Mouse (Mus musculus) liver, embryonic 14.5 days (tissue): ENCODE results near the gene Fyn. TPM values are rescaled to one million over a fixed set of nuclear protein-coding genes. Genes with fewer than 3 reads are reported as not detected.

Experiments
- ATAC-seq: fragments of 200-750 bp; cut with Nextera tagmentation; 2 replicates; pipeline ENCODE4 v1.8.0; 2017; ENCODE audit warnings: moderate number of reproducible peaks, mild to moderate bottlenecking, moderate library complexity; ENCODE audit not compliant: insufficient read depth
- DNase-seq, 3 experiments: peaks; one replicate each; pipeline ENCODE4 v3.0.0-alpha.2; 2012 to 2013; ENCODE audit warnings: low read depth in 3 of 3, low spot score in 3 of 3
- H3K27ac ChIP-seq: fragments of 300-500 bp; sonication (generic); 2 replicates; pipeline ENCODE4 v1.5.1; 2014; ENCODE audit warnings: moderate library complexity, mild to moderate bottlenecking, control low read depth, inconsistent platforms
- H3K27me3 ChIP-seq: fragments of 300-500 bp; sonication (generic); 2 replicates; pipeline ENCODE4 v1.6.1; 2014; ENCODE audit warnings: mild to moderate bottlenecking, low read length, moderate library complexity; ENCODE audit not compliant: control insufficient read depth, insufficient read depth
- H3K36me3 ChIP-seq: fragments of 300-500 bp; sonication (generic); replicated peaks from 2 replicates; pipeline ENCODE4 v1.6.1; 2014; ENCODE audit warnings: low read depth; ENCODE audit not compliant: control insufficient read depth, insufficient read depth
- H3K4me1 ChIP-seq, 2 experiments: fragments of 200-500 bp in 1 of 2; fragments of 300-500 bp in 1 of 2; sonication (generic) in 1 of 2; replicated peaks; 2 replicates each; pipeline ENCODE4 v1.6.1; 2012 to 2014; ENCODE audit warnings: antibody characterized with exemption in 1 of 2, inconsistent platforms in 1 of 2, low read length in 1 of 2; ENCODE audit not compliant: control insufficient read depth in 2 of 2, insufficient read depth in 2 of 2
- H3K4me2 ChIP-seq: fragments of 300-500 bp; sonication (generic); 2 replicates; pipeline ENCODE4 v1.6.1; 2014; ENCODE audit warnings: low read depth, mild to moderate bottlenecking, control low read depth, moderate library complexity
- H3K4me3 ChIP-seq, 2 experiments: fragments of 200-500 bp in 1 of 2; fragments of 300-500 bp in 1 of 2; sonication (generic) in 1 of 2; 2 replicates each; pipeline ENCODE4 v1.5.1; 2012 to 2014; ENCODE audit warnings: low read depth in 2 of 2, low read length in 2 of 2, mild to moderate bottlenecking in 2 of 2, control low read depth in 1 of 2, inconsistent platforms in 1 of 2, moderate library complexity in 1 of 2; ENCODE audit not compliant: insufficient read depth in 1 of 2
- H3K9ac ChIP-seq: fragments of 300-500 bp; sonication (generic); replicated peaks from 2 replicates; pipeline ENCODE4 v1.6.1; 2014; ENCODE audit warnings: mild to moderate bottlenecking, control low read depth, moderate library complexity
- H3K9me3 ChIP-seq: fragments of 300-500 bp; sonication (generic); 2 replicates; pipeline ENCODE4 v1.6.1; 2016; ENCODE audit warnings: low read length, mixed read lengths; ENCODE audit not compliant: control insufficient read depth
- CTCF ChIP-seq: IDR thresholded peaks from 2 replicates; pipeline ENCODE4 v1.5.1; 2016; ENCODE audit warnings: antibody characterized with exemption, low read depth, control low read depth
- EP300 ChIP-seq: IDR thresholded peaks from 2 replicates; pipeline ENCODE4 v1.6.1; 2016; ENCODE audit warnings: antibody characterized with exemption, low read depth
- WGBS: fragments of 180-500 bp; shearing (Covaris S2); extraction: QIAGEN DNeasy Blood & Tissue Kit; methylation state at CpG from one replicate; pipeline ENCODE4 v1.1.7; 2014; ENCODE audit not compliant: insufficient replicate concordance; 5-methylcytosine and 5-hydroxymethylcytosine counted together
- polyA plus RNA-seq, 2 experiments: library from polyadenylated mRNA; depleted of rRNA in 1 of 2; stranded (reverse) in 1 of 2; unstranded in 1 of 2; fragments of >200 nt; fragmentation: Nextera tagmentation in 1 of 2; extraction: Ambion mirVana in 1 of 2; gene quantifications; 2 replicates each; pipeline versions ENCODE4 v1.2.1 to v1.2.3; 2012 to 2014

Fyn gene
- polyA plus RNA-seq, 2 experiments, result 8.2 to 9.8 TPM

GRCm38 (mm10) chr10:39434758-39435448, 66.2 kb downstream of the Fyn start:
- H3K4me3 ChIP-seq, result no peak overlapping the region
- H3K9ac ChIP-seq, result no peak overlapping the region
- peaks cover 0 to 5% of the 10 kb centered on the region in 2 experiments; a peak in 2 of 4 replicates for H3K4me1 ChIP-seq
- no peak for ATAC-seq
- H3K4me2 ChIP-seq, result no peak overlapping the region
- H3K27me3 ChIP-seq, result no peaks in the 10 kb centered on the region
- H3K9me3 ChIP-seq, result no peaks in the 10 kb centered on the region
- WGBS, result 42% methylated on average over 8 of the region's 8 CpGs
- DNase-seq, result no peak
- TF ChIP-seq CTCF, result no peak
- TF ChIP-seq EP300, result no peak
- H3K27ac ChIP-seq, result no peak overlapping the region
- H3K36me3 ChIP-seq, result no peaks in the 10 kb centered on the region

- ATAC-seq, result no peak
- peaks cover 0 to 3% of the 10 kb centered on the region in 2 experiments; a peak in 2 of 4 replicates for H3K4me1 ChIP-seq
- WGBS, result 78% methylated on average over 5 of the region's 5 CpGs
Observed at GRCm38 (mm10) chr10:39438905-39439304, 70.2 kb downstream of the Fyn start.

GRCm38 (mm10) chr10:39440506-39440905, 71.9 kb downstream of the Fyn start:
- no peak overlapping the region for H3K9ac ChIP-seq
- H3K9me3 ChIP-seq, result no peaks in the 10 kb centered on the region
- no peak overlapping the region for H3K27ac ChIP-seq
- TF ChIP-seq CTCF, result no peak
- TF ChIP-seq EP300, result no peak
- WGBS, result 78% methylated on average over 9 of the region's 9 CpGs
- H3K27me3 ChIP-seq, result no peaks in the 10 kb centered on the region
- no peak for DNase-seq
- H3K4me1 ChIP-seq, result no peaks in the 10 kb centered on the region
- H3K36me3 ChIP-seq, result no peaks in the 10 kb centered on the region
- no peak for ATAC-seq
- no peak overlapping the region for H3K4me2 ChIP-seq
- H3K4me3 ChIP-seq, result no peak overlapping the region

More at GRCm38 (mm10) chr10:39438905-39439304, 70.2 kb downstream of the Fyn start:
- Histone ChIP-seq H3K9me3 (no peaks in the 10 kb centered on the region), H3K27ac (no peak overlapping the region), H3K4me2 (no peak overlapping the region), H3K9ac (no peak overlapping the region), H3K4me3 (no peak overlapping the region), H3K27me3 (no peaks in the 10 kb centered on the region), H3K36me3 (no peaks in the 10 kb centered on the region)
- TF ChIP-seq EP300 (no peak), CTCF (no peak)
- DNase-seq, result no peak

GRCm38 (mm10) chr10:39441636-39442035, 73.0 kb downstream of the Fyn start:
- Histone ChIP-seq H3K4me3 (no peak overlapping the region), H3K9me3 (no peaks in the 10 kb centered on the region), H3K27me3 (no peaks in the 10 kb centered on the region), H3K9ac (no peak overlapping the region), H3K27ac (no peak overlapping the region), H3K4me2 (no peak overlapping the region), H3K4me1 (no peaks in the 10 kb centered on the region), H3K36me3 (no peaks in the 10 kb centered on the region)
- DNase-seq, result no peak
- no peak for ATAC-seq
- TF ChIP-seq EP300, result no peak
- TF ChIP-seq CTCF, result peak; percentile 23; the same call in 1 of the 2 replicates

GRCm38 (mm10) chr10:39443122-39443521, 74.5 kb downstream of the Fyn start:
- no peaks in the 10 kb centered on the region for H3K9me3 ChIP-seq
- no peaks in the 10 kb centered on the region for H3K36me3 ChIP-seq
- TF ChIP-seq EP300, result no peak
- no peak for TF ChIP-seq CTCF
- no peak overlapping the region for H3K4me3 ChIP-seq
- WGBS, result 30% methylated on average over 2 of the region's 2 CpGs
- no peaks in the 10 kb centered on the region for H3K27me3 ChIP-seq
- no peaks in the 10 kb centered on the region; a peak in 1 of 4 replicates for H3K4me1 ChIP-seq
- H3K9ac ChIP-seq, result no peak overlapping the region
- DNase-seq, result no peak
- no peak overlapping the region for H3K4me2 ChIP-seq
- ATAC-seq, result no peak
- no peak overlapping the region for H3K27ac ChIP-seq
